Mouse (Mus musculus) activated CD4-positive, CD25-positive, alpha-beta regulatory T cell, adult 4 months (primary cell): ENCODE measurements around the gene Sostdc1. TPM values are rescaled to one million over a fixed set of nuclear protein-coding genes. Genes with fewer than 3 reads are reported as not detected.

Experiments
- polyA plus RNA-seq, 2 experiments: library from polyadenylated mRNA; unstranded; fragments of 100-300 nt; shearing (Covaris generic); gene quantifications; one replicate each; pipeline ENCODE4 v1.2.1; 2017

Gene Sostdc1
- polyA plus RNA-seq, 2 experiments from 2014 or later = 1.4 to 5.1 TPM

Other genes with a start within 250 kb of the Sostdc1 start
- gene Ankmy2, start 157.0 kb upstream of the Sostdc1 start, polyA plus RNA-seq = 10 to 100 TPM; 38.5 to 41.6 TPM
- gene Bzw2, start 156.1 kb upstream of the Sostdc1 start, polyA plus RNA-seq = 100 to 1,000 TPM; 170 to 178 TPM
- not detected for gene Lrrc72, start 60.7 kb upstream of the Sostdc1 start, polyA plus RNA-seq
- gene Ispd, start 67.3 kb downstream of the Sostdc1 start, polyA plus RNA-seq = 1 to 10 TPM in 1 of 2 experiments, under 1 TPM in 1; 0.98 to 1.4 TPM
- gene D630036H23Rik, start 68.0 kb downstream of the Sostdc1 start, polyA plus RNA-seq = not detected